Mouse (Mus musculus) megakaryocyte, embryonic 14.5 days (primary cell): ENCODE results near the gene Mettl5.

ENCODE experiments used
- FLI1 ChIP-seq: IDR thresholded peaks from 2 replicates; pipeline ENCODE4 v1.6.1; 2012; ENCODE audit warnings: low read length, inconsistent platforms, mixed read lengths
- GATA1 ChIP-seq: IDR thresholded peaks from 3 replicates; pipeline ENCODE4 v1.6.1; 2012; ENCODE audit warnings: mixed read lengths, low read length, inconsistent platforms, borderline replicate concordance

GRCm38 (mm10) chr2:69829680-69830079, 55.7 kb downstream of the Mettl5 start:
- TF ChIP-seq GATA1 (no peak), FLI1 (no peak)
